Mouse (Mus musculus): ENCODE data around the gene Acad11. TPM values are rescaled to one million over a fixed set of nuclear protein-coding genes. Genes with fewer than 3 reads are reported as not detected.
A peak's percentile ranks its signal among the peaks of the same experiment; 100 is the strongest.

Acad11 gene
- total and polyA plus RNA-seq, 2 experiments: 154 to 392 TPM

DNA sequence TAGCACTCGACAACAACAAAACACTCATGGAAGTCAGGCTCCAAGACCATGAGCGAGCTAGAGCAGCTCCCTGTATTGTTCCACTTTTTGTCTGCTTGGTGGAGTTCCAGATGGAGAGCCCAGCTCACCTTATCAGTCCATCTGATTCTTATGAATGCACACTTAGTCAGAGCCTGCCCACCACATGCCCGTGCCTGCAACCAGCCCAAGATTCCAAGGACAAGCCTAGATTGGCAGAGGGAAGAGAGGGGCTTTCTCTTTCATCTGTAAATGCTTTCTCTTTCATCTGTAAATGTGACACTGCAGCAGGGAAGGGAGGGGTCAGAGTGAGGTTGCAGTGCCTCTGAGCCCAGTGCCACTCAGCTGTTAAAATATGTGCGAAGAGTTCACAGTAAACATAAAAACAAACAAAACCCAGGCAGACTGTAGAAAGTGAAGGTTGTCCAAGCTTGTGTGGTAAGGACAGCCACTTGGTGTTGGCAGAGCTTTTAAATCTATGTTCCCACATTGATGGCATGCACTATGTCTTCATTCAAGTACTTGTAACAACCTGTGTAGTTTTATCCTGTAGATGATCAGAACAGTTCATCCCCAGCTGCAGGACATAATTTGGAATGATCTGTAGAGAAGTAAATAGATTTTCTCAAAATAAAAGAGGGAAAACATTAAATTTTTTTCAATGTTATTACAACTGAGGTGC, 22.7 kb downstream of the Acad11 start:
- Histone ChIP-seq H3K36me3 (ENCODE audit: control insufficient read depth, insufficient read depth, low read length) (peaks cover 85% of the 10 kb centered on the region), H3K4me3 (ENCODE audit: insufficient read depth, low read depth, low read length) (no peak overlapping the region), H3K27ac (replicated peaks; ENCODE audit: insufficient read depth, low read depth, low read length) (no peak overlapping the region), H3K79me2 (ENCODE audit: control insufficient read depth, insufficient read depth, low read length) (no peaks in the 10 kb centered on the region; the same call in 1 of the 2 replicates), H3K4me1 (ENCODE audit: control insufficient read depth, insufficient read depth, low read length) (0 out of 2 replicates have a peak, but pooled peaks cover 2% of the 10 kb centered on the region), H3K9ac (ENCODE audit: low read depth, low read length) (no peak overlapping the region), H3K27me3 (ENCODE audit: control insufficient read depth, insufficient read depth, low read length) (no peaks in the 10 kb centered on the region)
- TF ChIP-seq POLR2A (IDR thresholded peaks at IDR 0.05; ENCODE audit: extremely low read depth, insufficient read depth, low read length) (no peak), CTCF (IDR thresholded peaks at IDR 0.05; ENCODE audit: low read depth, low read length) (no peak)
- no peak for DNase-seq (ENCODE audit: extremely low read depth, low read depth, low spot score)
- WGBS: 67% methylated on average over 4 of the region's 4 CpGs

DNA sequence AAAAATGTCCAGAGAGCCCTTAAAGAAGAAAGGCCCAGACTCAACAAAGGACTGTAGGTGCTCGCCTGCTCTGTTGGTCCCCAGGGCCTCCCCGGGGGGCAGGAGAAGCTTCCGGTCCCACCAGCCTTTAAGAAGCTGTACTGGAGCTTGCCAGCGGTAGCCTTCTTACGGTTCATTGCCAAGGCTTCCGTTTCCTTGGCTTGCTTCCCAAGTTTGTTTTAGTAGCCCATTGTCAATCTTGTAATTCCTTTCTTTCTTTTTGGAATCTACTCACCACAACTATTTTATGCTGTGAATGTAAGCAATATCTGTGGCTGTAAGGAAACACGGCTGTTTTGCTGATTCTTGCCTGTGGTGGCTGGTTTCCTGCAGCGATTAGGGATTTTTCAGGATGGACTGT, 25.4 kb downstream of the Acad11 start:
- TF ChIP-seq CTCF (IDR thresholded peaks at IDR 0.05; ENCODE audit: low read depth, low read length) (no peak), POLR2A (IDR thresholded peaks at IDR 0.05; ENCODE audit: extremely low read depth, insufficient read depth, low read length) (no peak)
- Histone ChIP-seq H3K36me3 (ENCODE audit: control insufficient read depth, insufficient read depth, low read length) (peaks cover 83% of the 10 kb centered on the region), H3K79me2 (ENCODE audit: control insufficient read depth, insufficient read depth, low read length) (no peaks in the 10 kb centered on the region), H3K4me1 (ENCODE audit: control insufficient read depth, insufficient read depth, low read length) (0 out of 2 replicates have a peak, but pooled peaks cover 2% of the 10 kb centered on the region), H3K9ac (ENCODE audit: low read depth, low read length) (no peak overlapping the region), H3K4me3 (ENCODE audit: insufficient read depth, low read depth, low read length) (no peak overlapping the region), H3K27ac (replicated peaks; ENCODE audit: insufficient read depth, low read depth, low read length) (peak overlapping the region; percentile 47), H3K27me3 (ENCODE audit: control insufficient read depth, insufficient read depth, low read length) (no peaks in the 10 kb centered on the region)
- WGBS: 57% methylated on average over 8 of the region's 8 CpGs
- no peak for DNase-seq (ENCODE audit: extremely low read depth, low read depth, low spot score)

DNA sequence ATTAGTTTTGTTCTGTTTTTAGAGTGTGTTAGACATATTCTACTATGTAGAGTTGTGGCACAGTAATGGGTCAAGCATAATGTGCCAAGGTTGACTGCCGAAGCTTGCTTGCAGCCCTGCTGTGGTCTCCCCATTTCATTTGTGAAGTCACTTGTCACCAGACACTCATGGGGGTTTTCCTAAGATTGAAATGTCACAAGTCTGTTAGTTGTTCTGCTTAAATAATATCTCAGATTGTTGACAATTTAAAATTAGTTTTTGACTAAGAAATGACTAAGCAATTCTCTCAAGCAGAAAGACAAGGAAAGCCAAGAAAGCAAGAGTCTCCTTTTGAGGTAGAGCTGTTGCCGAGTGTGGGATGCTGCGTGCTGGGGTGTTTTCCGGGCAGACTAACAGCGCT, 29.8 kb downstream of the Acad11 start:
- Histone ChIP-seq H3K9ac (ENCODE audit: low read depth, low read length) (no peak overlapping the region), H3K27ac (replicated peaks; ENCODE audit: insufficient read depth, low read depth, low read length) (no peak overlapping the region), H3K27me3 (ENCODE audit: control insufficient read depth, insufficient read depth, low read length) (no peaks in the 10 kb centered on the region), H3K4me1 (ENCODE audit: control insufficient read depth, insufficient read depth, low read length) (0 out of 2 replicates have a peak, but pooled peaks cover 2% of the 10 kb centered on the region), H3K4me3 (ENCODE audit: insufficient read depth, low read depth, low read length) (no peak overlapping the region), H3K79me2 (ENCODE audit: control insufficient read depth, insufficient read depth, low read length) (no peaks in the 10 kb centered on the region), H3K36me3 (ENCODE audit: control insufficient read depth, insufficient read depth, low read length) (peaks cover 78% of the 10 kb centered on the region)
- no peak for DNase-seq (ENCODE audit: extremely low read depth, low read depth, low spot score)
- no peak for TF ChIP-seq CTCF (IDR thresholded peaks at IDR 0.05; ENCODE audit: low read depth, low read length)
- TF ChIP-seq POLR2A (IDR thresholded peaks at IDR 0.05; ENCODE audit: extremely low read depth, insufficient read depth, low read length): no peak
- WGBS: 97% methylated on average over 5 of the region's 5 CpGs

DNA sequence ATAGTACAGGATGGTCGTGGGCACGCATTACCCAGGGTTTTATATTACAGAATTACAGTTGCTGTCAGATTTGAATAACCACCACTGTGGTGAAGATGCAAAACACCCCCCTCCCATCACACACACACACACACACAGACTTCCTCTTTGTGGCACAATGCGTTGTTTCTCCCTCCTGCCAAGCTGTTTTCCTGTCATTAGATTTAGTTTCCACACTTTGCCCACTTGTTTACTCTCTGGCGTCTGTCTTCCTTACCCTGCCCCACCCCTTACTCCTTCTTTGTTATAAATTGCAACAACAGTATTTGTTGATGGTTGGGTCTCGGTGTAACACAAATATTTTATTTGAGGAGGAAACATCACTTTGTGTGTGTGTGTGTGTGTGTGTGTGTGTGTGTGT, 35.1 kb downstream of the Acad11 start:
- TF ChIP-seq CTCF (IDR thresholded peaks at IDR 0.05; ENCODE audit: low read depth, low read length) (no peak), POLR2A (IDR thresholded peaks at IDR 0.05; ENCODE audit: extremely low read depth, insufficient read depth, low read length) (no peak)
- Histone ChIP-seq H3K4me1 (ENCODE audit: control insufficient read depth, insufficient read depth, low read length) (no peaks in the 10 kb centered on the region), H3K36me3 (ENCODE audit: control insufficient read depth, insufficient read depth, low read length) (peaks cover 80% of the 10 kb centered on the region), H3K27ac (replicated peaks; ENCODE audit: insufficient read depth, low read depth, low read length) (no peak overlapping the region), H3K79me2 (ENCODE audit: control insufficient read depth, insufficient read depth, low read length) (no peaks in the 10 kb centered on the region; the same call in 1 of the 2 replicates), H3K9ac (ENCODE audit: low read depth, low read length) (no peak overlapping the region), H3K27me3 (ENCODE audit: control insufficient read depth, insufficient read depth, low read length) (no peaks in the 10 kb centered on the region), H3K4me3 (ENCODE audit: insufficient read depth, low read depth, low read length) (no peak overlapping the region)
- DNase-seq (ENCODE audit: extremely low read depth, low read depth, low spot score): no peak
- 70% methylated on average over 5 of the region's 5 CpGs for WGBS

DNA sequence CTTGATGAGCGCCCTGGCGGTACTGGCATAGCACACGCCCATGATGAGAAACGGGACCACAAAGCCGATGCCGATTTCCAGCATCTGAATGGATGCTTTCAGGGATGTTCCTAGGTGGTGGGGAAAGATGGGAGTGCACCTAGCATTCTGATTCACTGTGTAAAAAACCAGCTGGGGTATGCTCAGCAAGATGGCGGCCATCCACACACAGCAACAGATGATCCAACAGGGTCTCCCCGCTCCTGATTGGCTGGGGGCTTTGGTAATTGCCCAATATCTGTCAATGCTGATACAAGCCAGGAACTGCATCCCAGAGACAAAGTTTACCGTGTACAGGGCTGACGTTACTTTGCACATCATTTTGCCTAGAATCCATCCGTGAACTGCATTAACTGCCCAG, 35.9 kb downstream of the Acad11 start:
- Histone ChIP-seq H3K4me3 (ENCODE audit: insufficient read depth, low read depth, low read length) (no peak overlapping the region), H3K27me3 (ENCODE audit: control insufficient read depth, insufficient read depth, low read length) (no peaks in the 10 kb centered on the region), H3K4me1 (ENCODE audit: control insufficient read depth, insufficient read depth, low read length) (no peaks in the 10 kb centered on the region), H3K9ac (ENCODE audit: low read depth, low read length) (no peak overlapping the region), H3K27ac (replicated peaks; ENCODE audit: insufficient read depth, low read depth, low read length) (no peak overlapping the region), H3K79me2 (ENCODE audit: control insufficient read depth, insufficient read depth, low read length) (no peaks in the 10 kb centered on the region; the same call in 1 of the 2 replicates), H3K36me3 (ENCODE audit: control insufficient read depth, insufficient read depth, low read length) (peaks cover 82% of the 10 kb centered on the region)
- no peak for DNase-seq (ENCODE audit: extremely low read depth, low read depth, low spot score)
- no peak for TF ChIP-seq POLR2A (IDR thresholded peaks at IDR 0.05; ENCODE audit: extremely low read depth, insufficient read depth, low read length)
- TF ChIP-seq CTCF (IDR thresholded peaks at IDR 0.05; ENCODE audit: low read depth, low read length): no peak
- WGBS: 91% methylated on average over 11 of the region's 11 CpGs

DNA sequence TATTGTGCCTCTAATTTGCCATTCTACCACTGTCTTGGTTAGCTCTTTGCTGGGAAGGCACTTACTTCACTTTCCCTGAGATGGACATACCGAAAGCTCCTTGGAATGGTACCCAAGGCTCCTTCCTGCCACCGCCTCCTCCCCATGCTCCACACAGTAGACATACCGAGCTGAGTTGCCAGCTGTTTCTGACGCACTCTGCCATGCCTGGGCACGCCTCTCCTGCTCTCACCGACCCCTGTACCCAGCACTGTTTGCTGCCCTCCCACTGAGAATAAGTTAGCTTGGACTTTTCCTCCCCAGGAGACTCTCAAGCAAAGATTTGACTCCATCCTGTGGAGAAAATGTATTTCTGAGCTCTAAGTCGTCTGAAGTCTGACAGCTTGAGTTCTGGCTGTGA, 37.6 kb downstream of the Acad11 start:
- no peak for DNase-seq (ENCODE audit: extremely low read depth, low read depth, low spot score)
- no peaks in the 10 kb centered on the region for H3K27me3 ChIP-seq (ENCODE audit: control insufficient read depth, insufficient read depth, low read length)
- no peak for TF ChIP-seq CTCF (IDR thresholded peaks at IDR 0.05; ENCODE audit: low read depth, low read length)
- TF ChIP-seq POLR2A (IDR thresholded peaks at IDR 0.05; ENCODE audit: extremely low read depth, insufficient read depth, low read length): no peak
- H3K4me1 ChIP-seq (ENCODE audit: control insufficient read depth, insufficient read depth, low read length): no peaks in the 10 kb centered on the region
- whole genome bisulfite sequencing: 71% methylated on average over 7 of the region's 7 CpGs
- H3K79me2 ChIP-seq (ENCODE audit: control insufficient read depth, insufficient read depth, low read length): no peaks in the 10 kb centered on the region; the same call in 1 of the 2 replicates
- no peak overlapping the region for H3K9ac ChIP-seq (ENCODE audit: low read depth, low read length)
- peaks cover 79% of the 10 kb centered on the region for H3K36me3 ChIP-seq (ENCODE audit: control insufficient read depth, insufficient read depth, low read length)
- no peak overlapping the region for H3K27ac ChIP-seq (replicated peaks; ENCODE audit: insufficient read depth, low read depth, low read length)
- no peak overlapping the region for H3K4me3 ChIP-seq (ENCODE audit: insufficient read depth, low read depth, low read length)

All from liver, adult 2 months (tissue).